Mouse (Mus musculus) lung, postnatal 0 days (tissue): ENCODE results near the gene Mroh2a. TPM values are rescaled to one million over a fixed set of nuclear protein-coding genes. Genes with fewer than 3 reads are reported as not detected.

Source experiments
- ATAC-seq: fragments of 200-750 bp; cut with Nextera tagmentation; 2 replicates; pipeline ENCODE4 v1.8.0; 2017; ENCODE audit warnings: moderate library complexity
- DNase-seq: peaks from one replicate; pipeline ENCODE4 v3.0.0-alpha.2; 2016; ENCODE audit warnings: low spot score
- H3K27ac ChIP-seq: fragments of 300-500 bp; sonication (generic); 2 replicates; pipeline ENCODE4 v1.5.1; 2014; ENCODE audit warnings: antibody characterized with exemption, mild to moderate bottlenecking, low read length, mixed read lengths
- H3K27me3 ChIP-seq: fragments of 300-500 bp; sonication (generic); replicated peaks from 2 replicates; pipeline ENCODE4 v1.6.1; 2014; ENCODE audit warnings: low read length, mixed read lengths; ENCODE audit not compliant: insufficient read depth
- H3K36me3 ChIP-seq: fragments of 300-500 bp; sonication (generic); 2 replicates; pipeline ENCODE4 v1.6.1; 2014; ENCODE audit warnings: low read length, mixed read lengths; ENCODE audit not compliant: insufficient read depth
- H3K4me1 ChIP-seq: fragments of 300-500 bp; sonication (generic); 2 replicates; pipeline ENCODE4 v1.6.1; 2014; ENCODE audit warnings: antibody characterized with exemption, low read depth, low read length, mixed read lengths; ENCODE audit not compliant: insufficient read depth
- H3K4me2 ChIP-seq: fragments of 300-500 bp; sonication (generic); replicated peaks from 2 replicates; pipeline ENCODE4 v1.6.1; 2014; ENCODE audit warnings: low read depth, mild to moderate bottlenecking, low read length, moderate library complexity, mixed read lengths
- H3K4me3 ChIP-seq: fragments of 300-500 bp; sonication (generic); 2 replicates; pipeline ENCODE4 v1.5.1; 2014; ENCODE audit warnings: low read depth, low read length
- H3K9ac ChIP-seq: fragments of 300-500 bp; sonication (generic); replicated peaks from 2 replicates; pipeline ENCODE4 v1.6.1; 2014; ENCODE audit warnings: low read depth, mild to moderate bottlenecking
- H3K9me3 ChIP-seq: fragments of 300-500 bp; sonication (generic); 2 replicates; pipeline ENCODE4 v1.6.1; 2016; ENCODE audit warnings: low read length, mixed read lengths
- CTCF ChIP-seq: IDR thresholded peaks from 2 replicates; pipeline ENCODE4 v1.5.1; 2016; ENCODE audit warnings: antibody characterized with exemption, mild to moderate bottlenecking
- EP300 ChIP-seq: IDR thresholded peaks from 2 replicates; pipeline ENCODE4 v1.6.1; 2016; ENCODE audit warnings: antibody characterized with exemption, mild to moderate bottlenecking, control low read depth
- WGBS: fragments of 180-500 bp; shearing (Covaris S2); extraction: QIAGEN DNeasy Blood & Tissue Kit; methylation state at CpG from one replicate; pipeline ENCODE4 v1.1.7; 2014; 5-methylcytosine and 5-hydroxymethylcytosine counted together
- polyA plus RNA-seq: library from polyadenylated mRNA; unstranded; fragments of >200 nt; fragmentation: Nextera tagmentation; extraction: Ambion mirVana; gene quantifications from 2 replicates; pipeline ENCODE4 v1.2.1, GENCODE M21; 2015

The Mroh2a gene
- polyA plus RNA-seq, 1 experiment from 2014 or later, result 0.43 TPM

GRCm38 (mm10) chr1:88297480-88298258, 70.9 kb downstream of the Mroh2a start:
- WGBS, result 66% methylated on average over 7 of the region's 7 CpGs
- Histone ChIP-seq H3K4me1 (no peaks in the 10 kb centered on the region), H3K9me3 (peaks cover 37% of the 10 kb centered on the region), H3K4me2 (no peak overlapping the region), H3K27ac (no peak overlapping the region), H3K27me3 (no peaks in the 10 kb centered on the region), H3K4me3 (no peak overlapping the region), H3K9ac (no peak overlapping the region), H3K36me3 (no peaks in the 10 kb centered on the region)
- TF ChIP-seq EP300, result no peak
- no peak for TF ChIP-seq CTCF
- DNase-seq (no peak), ATAC-seq (no peak)

- DNase-seq (no peak), ATAC-seq (no peak)
- no peak for TF ChIP-seq EP300
- no peak for TF ChIP-seq CTCF
- H3K9ac ChIP-seq, result no peak overlapping the region
- no peaks in the 10 kb centered on the region for H3K36me3 ChIP-seq
- 55% methylated on average over 4 of the region's 4 CpGs for WGBS
- no peak overlapping the region for H3K4me2 ChIP-seq
- no peak overlapping the region for H3K4me3 ChIP-seq
- no peaks in the 10 kb centered on the region for H3K27me3 ChIP-seq
- peaks cover 45% of the 10 kb centered on the region for H3K9me3 ChIP-seq
- H3K27ac ChIP-seq, result no peak overlapping the region
- H3K4me1 ChIP-seq, result no peaks in the 10 kb centered on the region
Observed at GRCm38 (mm10) chr1:88298686-88299528, 72.1 kb downstream of the Mroh2a start.

GRCm38 (mm10) chr1:88299529-88299945, 72.8 kb downstream of the Mroh2a start:
- Histone ChIP-seq H3K4me3 (no peak overlapping the region), H3K4me1 (no peaks in the 10 kb centered on the region), H3K36me3 (no peaks in the 10 kb centered on the region), H3K9me3 (peaks cover 49% of the 10 kb centered on the region), H3K9ac (no peak overlapping the region), H3K4me2 (no peak overlapping the region), H3K27me3 (no peaks in the 10 kb centered on the region), H3K27ac (no peak overlapping the region)
- TF ChIP-seq EP300 (no peak), CTCF (no peak)
- no peak for ATAC-seq
- WGBS, result 76% methylated on average over 2 of the region's 2 CpGs
- no peak for DNase-seq

GRCm38 (mm10) chr1:88300301-88301050, 73.7 kb downstream of the Mroh2a start:
- Histone ChIP-seq H3K4me2 (no peak overlapping the region), H3K27me3 (no peaks in the 10 kb centered on the region), H3K9ac (no peak overlapping the region), H3K4me3 (no peak overlapping the region), H3K27ac (no peak overlapping the region), H3K36me3 (no peaks in the 10 kb centered on the region), H3K9me3 (peaks cover 49% of the 10 kb centered on the region), H3K4me1 (no peaks in the 10 kb centered on the region)
- 36% methylated on average over 5 of the region's 5 CpGs for WGBS
- peak; percentile 7 for DNase-seq
- ATAC-seq, result peak; percentile 19; the same call in 1 of the 2 replicates
- TF ChIP-seq EP300, result no peak
- TF ChIP-seq CTCF, result no peak

- H3K4me2 ChIP-seq, result no peak overlapping the region
- H3K9ac ChIP-seq, result no peak overlapping the region
- peak; percentile 9 for DNase-seq
- peak; percentile 54 for TF ChIP-seq CTCF
- TF ChIP-seq EP300, result no peak
- 62% methylated on average over 9 of the region's 9 CpGs for WGBS
- H3K4me3 ChIP-seq, result no peak overlapping the region
- no peak overlapping the region for H3K27ac ChIP-seq
- ATAC-seq, result 0 out of 2 replicates have a peak, but pooled peaks have one; percentile 2
- H3K36me3 ChIP-seq, result no peaks in the 10 kb centered on the region
- H3K9me3 ChIP-seq, result peaks cover 46% of the 10 kb centered on the region
- no peaks in the 10 kb centered on the region for H3K27me3 ChIP-seq
- H3K4me1 ChIP-seq, result no peaks in the 10 kb centered on the region
Observed at GRCm38 (mm10) chr1:88301121-88302014, 74.6 kb downstream of the Mroh2a start.
